Comparison of ENCODE assay signal across 22 mouse cellular contexts in the genomic region with DNA sequence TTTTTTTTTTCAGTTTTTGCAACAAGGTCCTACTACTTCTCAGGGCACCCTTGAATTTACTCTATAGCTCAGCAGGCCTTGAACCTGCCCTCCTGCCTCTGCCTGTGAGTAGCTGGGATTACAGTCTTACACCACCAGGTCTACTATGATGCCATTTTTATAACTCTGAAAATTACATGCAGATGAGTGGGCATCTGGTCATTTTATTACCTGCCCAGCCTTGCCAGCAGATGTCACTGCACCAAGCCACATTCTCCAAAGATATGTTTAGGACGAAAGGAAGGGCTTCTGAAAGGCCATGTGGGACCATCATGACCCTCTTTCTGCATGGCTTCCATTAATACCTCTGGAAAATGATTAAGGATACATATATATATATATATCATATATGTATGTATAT. TPM values are rescaled to one million over a fixed set of nuclear protein-coding genes. Genes with fewer than 3 reads are reported as not detected.
DNase-seq lines count a peak whose midpoint lies in the region; ATAC-seq and TF ChIP-seq lines count a peak whose summit lies in the region.
"Had no signal": no experiment of that assay in that cellular context is flagged by ENCODE, and none has a peak within 500 bp of the region (broad histone marks: within the 10 kb centered on the region; RNA-seq: fewer than 3 reads in every experiment).

No protein-coding gene starts in this region.

- peak; percentile 60 for TF ChIP-seq CTCF in midbrain, postnatal 0 days (IDR thresholded peaks at IDR 0.05)

- no peaks in the 10 kb centered on the region for H3K36me3 ChIP-seq in midbrain, postnatal 0 days (ENCODE audit: insufficient read depth, low read length)
- H3K36me3 ChIP-seq in midbrain, embryonic 11.5 days (ENCODE audit: control insufficient read depth, insufficient read depth, low read length), result no peaks in the 10 kb centered on the region
- no peaks in the 10 kb centered on the region for H3K36me3 ChIP-seq in liver, embryonic 15.5 days (replicated peaks)
- H3K36me3 ChIP-seq: embryonic facial prominence, embryonic 12.5 days; kidney, embryonic 15.5 days; limb, embryonic 13.5 days; neural tube, embryonic 12.5 days had no signal

- WGBS in midbrain, postnatal 0 days, result 44% methylated on average over 1 of the region's 1 CpGs
- WGBS in midbrain, embryonic 11.5 days, result 53% methylated on average over 1 of the region's 1 CpGs
- 38% methylated on average over 1 of the region's 1 CpGs for WGBS in liver, embryonic 15.5 days (ENCODE audit: insufficient replicate concordance)

- H3K9me3 ChIP-seq in midbrain, postnatal 0 days (ENCODE audit: low read length), result no peaks in the 10 kb centered on the region
- no peaks in the 10 kb centered on the region for H3K9me3 ChIP-seq in midbrain, embryonic 11.5 days (ENCODE audit: control insufficient read depth, low read length)
- no peaks in the 10 kb centered on the region for H3K9me3 ChIP-seq in liver, embryonic 15.5 days (replicated peaks)
- H3K9me3 ChIP-seq: embryonic facial prominence, embryonic 12.5 days; kidney, embryonic 15.5 days; limb, embryonic 13.5 days; neural tube, embryonic 12.5 days had no signal

- H3K9ac ChIP-seq in midbrain, postnatal 0 days (replicated peaks; ENCODE audit: low read length, poor library complexity, severe bottlenecking), result no peak overlapping the region
- no peak overlapping the region for H3K9ac ChIP-seq in midbrain, embryonic 11.5 days (ENCODE audit: low read length)
- H3K9ac ChIP-seq in liver, embryonic 15.5 days, result peak overlapping the region; percentile 18; the same call in 1 of the 2 replicates
- H3K9ac ChIP-seq: embryonic facial prominence, embryonic 12.5 days; kidney, embryonic 15.5 days; limb, embryonic 13.5 days; neural tube, embryonic 12.5 days had no signal

- H3K4me3 ChIP-seq in midbrain, postnatal 0 days (ENCODE audit: low read depth, low read length), result no peak overlapping the region
- no peak overlapping the region for H3K4me3 ChIP-seq in midbrain, embryonic 11.5 days (ENCODE audit: low read depth, low read length)
- H3K4me3 ChIP-seq in liver, embryonic 15.5 days (replicated peaks), result no peak overlapping the region
- H3K4me3 ChIP-seq: embryonic facial prominence, embryonic 12.5 days; kidney, embryonic 15.5 days; limb, embryonic 13.5 days; neural tube, embryonic 12.5 days had no signal

- H3K4me2 ChIP-seq in midbrain, postnatal 0 days (ENCODE audit: low read depth, low read length, poor library complexity, severe bottlenecking), result no peak overlapping the region
- H3K4me2 ChIP-seq in midbrain, embryonic 11.5 days, result no peak overlapping the region
- H3K4me2 ChIP-seq in liver, embryonic 15.5 days, result peak overlapping the region; percentile 51
- H3K4me2 ChIP-seq: embryonic facial prominence, embryonic 12.5 days; kidney, embryonic 15.5 days; limb, embryonic 13.5 days; neural tube, embryonic 12.5 days had no signal

- H3K27ac ChIP-seq in midbrain, postnatal 0 days (ENCODE audit: low read depth, low read length), result no peak overlapping the region
- no peak overlapping the region for H3K27ac ChIP-seq in midbrain, embryonic 11.5 days (ENCODE audit: low read depth, low read length)
- peak overlapping the region; percentile 83 for H3K27ac ChIP-seq in liver, embryonic 15.5 days (replicated peaks)
- H3K27ac ChIP-seq: embryonic facial prominence, embryonic 12.5 days; kidney, embryonic 15.5 days; limb, embryonic 13.5 days; neural tube, embryonic 12.5 days had no signal

- no peaks in the 10 kb centered on the region for H3K4me1 ChIP-seq in midbrain, postnatal 0 days (ENCODE audit: insufficient read depth, low read length)
- peaks cover 2% of the 10 kb centered on the region; the same call in 1 of the 2 replicates for H3K4me1 ChIP-seq in midbrain, embryonic 11.5 days (ENCODE audit: control insufficient read depth, insufficient read depth, low read length)
- peaks cover 57% of the 10 kb centered on the region for H3K4me1 ChIP-seq in liver, embryonic 15.5 days (replicated peaks)
- H3K4me1 ChIP-seq: embryonic facial prominence, embryonic 12.5 days; limb, embryonic 13.5 days had no signal

- ATAC-seq in midbrain, postnatal 0 days (ENCODE audit: low FRiP score), result no peak
- no peak for ATAC-seq in midbrain, embryonic 11.5 days (ENCODE audit: low FRiP score)
- ATAC-seq in liver, embryonic 15.5 days (ENCODE audit: insufficient read depth), result 0 out of 2 replicates have a peak, but pooled peaks have one; percentile 29
- ATAC-seq: forebrain, embryonic 16.5 days; Patski had no signal

- DNase-seq in heart, postnatal 4 days, result peak; percentile 27
- DNase-seq in heart, postnatal 14 days, result no peak
- peak; percentile 30 for DNase-seq in midbrain, postnatal 0 days (ENCODE audit: low spot score)
- DNase-seq in midbrain, embryonic 11.5 days (ENCODE audit: low spot score, missing footprints), result no peak
- no peak for DNase-seq in thymus, postnatal 25 days
- DNase-seq in right cerebral cortex, postnatal 25 days, result no peak
- DNase-seq in testis, postnatal 14 days (ENCODE audit: low spot score), result no peak
- DNase-seq: adrenal gland, postnatal 10 days; cerebellum, adult 11 months; midbrain, embryonic 14.5 days; right cerebral cortex, adult 18-20 months had no signal

- no peaks in the 10 kb centered on the region for H3K27me3 ChIP-seq in midbrain, postnatal 0 days (ENCODE audit: insufficient read depth, low read length)
- no peaks in the 10 kb centered on the region for H3K27me3 ChIP-seq in midbrain, embryonic 11.5 days (ENCODE audit: control insufficient read depth, insufficient read depth, low read length)
- H3K27me3 ChIP-seq in liver, embryonic 15.5 days, result no peaks in the 10 kb centered on the region
- H3K27me3 ChIP-seq: embryonic facial prominence, embryonic 12.5 days; kidney, embryonic 15.5 days; limb, embryonic 13.5 days; neural tube, embryonic 12.5 days; Patski had no signal

- intact Hi-C loops in heart, postnatal 14 days (cut with DNase I), result loop anchor here (2.0 kb wide), 1 partner anchor 201 kb away; no protein-coding TSS in a partner anchor

RNA-seq across cellular contexts. Expression of gene Kat7, which starts 9.5 kb away (rescaled TPM):
- total RNA-seq in heart, postnatal 4 days (2021), result 10 to 100 TPM; 52.9 to 54.3 TPM
- 10 to 100 TPM; 30.6 to 32.2 TPM for total RNA-seq in heart, postnatal 14 days (2021)
- 72.5 and 113 TPM in 2 replicates for total RNA-seq in midbrain, postnatal 0 days (2014; rRNA removed)
- polyA plus RNA-seq in midbrain, postnatal 0 days (2015; fragmentation: Nextera tagmentation; extraction: Ambion mirVana), result 65.6 and 72.7 TPM in 2 replicates
- 75.8 and 80.9 TPM in 2 replicates for polyA plus RNA-seq in midbrain, embryonic 11.5 days (2014; fragmentation: Nextera tagmentation; extraction: Ambion mirVana)
- polyA plus RNA-seq in liver, embryonic 15.5 days (2015; fragmentation: Nextera tagmentation; extraction: Ambion mirVana), result 30.6 and 30.8 TPM in 2 replicates

RNA-seq across cellular contexts. Expression of gene Fam117a, which starts 17.3 kb away (rescaled TPM):
- total RNA-seq in heart, postnatal 4 days (2021), result 10 to 100 TPM in 1 of 2 experiments, 1 to 10 TPM in 1; 8.4 to 11.5 TPM
- total RNA-seq in heart, postnatal 14 days (2021), result 10 to 100 TPM; 11.3 to 14.0 TPM
- total RNA-seq in midbrain, postnatal 0 days (2014; rRNA removed), result 5.3 and 6.1 TPM in 2 replicates
- polyA plus RNA-seq in midbrain, postnatal 0 days (2015; fragmentation: Nextera tagmentation; extraction: Ambion mirVana), result 1.1 and 1.6 TPM in 2 replicates
- polyA plus RNA-seq in midbrain, embryonic 11.5 days (2014; fragmentation: Nextera tagmentation; extraction: Ambion mirVana), result 7.5 and 7.6 TPM in 2 replicates
- polyA plus RNA-seq in liver, embryonic 15.5 days (2015; fragmentation: Nextera tagmentation; extraction: Ambion mirVana), result 75.3 and 78.9 TPM in 2 replicates

RNA-seq across cellular contexts. Expression of gene Tac4, which starts 58.2 kb away (rescaled TPM):
- not detected for total RNA-seq in heart, postnatal 4 days (2021)
- total RNA-seq in heart, postnatal 14 days (2021), result not detected
- total RNA-seq in midbrain, postnatal 0 days (2014; rRNA removed), result not detected in 2 replicates
- not detected in 2 replicates for polyA plus RNA-seq in midbrain, postnatal 0 days (2015; fragmentation: Nextera tagmentation; extraction: Ambion mirVana)
- not detected in 2 replicates for polyA plus RNA-seq in midbrain, embryonic 11.5 days (2014; fragmentation: Nextera tagmentation; extraction: Ambion mirVana)
- not detected in 2 replicates for polyA plus RNA-seq in liver, embryonic 15.5 days (2015; fragmentation: Nextera tagmentation; extraction: Ambion mirVana)
- total RNA-seq: adrenal gland, postnatal 10 days; gastrocnemius, postnatal 4 days; hematopoietic stem cell, adult 5-6 weeks; layer of hippocampus, postnatal 25 days had no signal
- polyA plus RNA-seq: midbrain, embryonic 14.5 days; neural tube, embryonic 12.5 days; Patski; urinary bladder, adult 2 months had no signal

Comparison
In these comparisons a context has a peak if more than half of its experiments do, and no peak if none do; other contexts are left out.
1. DNase-seq: peak in heart, postnatal 4 days (single experiment) and midbrain, postnatal 0 days (single experiment); none in heart, postnatal 14 days (0 of 2), midbrain, embryonic 11.5 days (single experiment), thymus, postnatal 25 days (single experiment), right cerebral cortex, postnatal 25 days (single experiment) and testis, postnatal 14 days (single experiment).